In genomic region chr2:74760146-74760545, GRCm38 (mm10) we compare ENCODE assay signal across 30 mouse cellular contexts. TPM values are rescaled to one million over a fixed set of nuclear protein-coding genes. Genes with fewer than 3 reads are reported as not detected.
"Had no signal": no experiment of that assay in that cellular context is flagged by ENCODE, and none has a peak within 500 bp of the region (broad histone marks: within the 10 kb centered on the region; RNA-seq: fewer than 3 reads in every experiment).

No protein-coding gene starts in this region.

- H3K27ac ChIP-seq: left cerebral cortex, adult 2 months; limb, embryonic 13.5 days; liver, embryonic 13.5 days; macrophage; midbrain, embryonic 10.5 days; neural tube, embryonic 12.5 days; neural tube, embryonic 15.5 days had no signal

- H3K4me2 ChIP-seq: limb, embryonic 13.5 days; liver, embryonic 13.5 days; lung, embryonic 14.5 days; neural tube, embryonic 12.5 days; neural tube, embryonic 15.5 days had no signal

- DNase-seq: kidney, adult 2 months; kidney, postnatal 10 days; kidney, postnatal 36 days; layer of hippocampus, postnatal 36 days; left cerebral cortex, postnatal 4 days; liver; liver, embryonic 13.5 days; lung, embryonic 14.5 days; midbrain, embryonic 14.5 days; right cerebral cortex, adult 18-20 months; right cerebral cortex, postnatal 25 days; spleen, adult 18-20 months; thymus, adult 2 months; thymus, postnatal 14 days; thymus, postnatal 4 days had no signal

- H3K9me3 ChIP-seq: limb, embryonic 13.5 days; liver, embryonic 13.5 days; midbrain, embryonic 10.5 days; neural tube, embryonic 12.5 days; neural tube, embryonic 15.5 days had no signal

- H3K36me3 ChIP-seq: limb, embryonic 13.5 days; liver, embryonic 13.5 days; midbrain, embryonic 10.5 days; neural tube, embryonic 12.5 days; neural tube, embryonic 15.5 days had no signal

- H3K4me3 ChIP-seq: left cerebral cortex, adult 2 months; limb, embryonic 13.5 days; liver, embryonic 13.5 days; midbrain, embryonic 10.5 days; neural tube, embryonic 12.5 days; neural tube, embryonic 15.5 days had no signal

- H3K9ac ChIP-seq: limb, embryonic 13.5 days; liver, embryonic 13.5 days; lung, embryonic 14.5 days; neural tube, embryonic 12.5 days; neural tube, embryonic 15.5 days had no signal

- ATAC-seq: intestine, postnatal 0 days; lung, postnatal 0 days had no signal

RNA-seq across cellular contexts. Expression of gene Hoxd1, which starts 2.6 kb away (rescaled TPM):
- total RNA-seq: layer of hippocampus, postnatal 10 days; left cerebral cortex, adult 2 months; left cerebral cortex, postnatal 14 days; left cerebral cortex, postnatal 4 days; megakaryocyte, adult 5-6 weeks had no signal
- polyA plus RNA-seq: intestine, postnatal 0 days; liver, embryonic 13.5 days; liver, embryonic 16.5 days; lung, postnatal 0 days; macrophage; midbrain, embryonic 10.5 days; midbrain, embryonic 14.5 days; stomach, embryonic 16.5 days; testis, adult 2 months had no signal

RNA-seq across cellular contexts. Expression of gene Gm28230, which starts 33.6 kb away (rescaled TPM):
- total RNA-seq: layer of hippocampus, adult 8-10 months; layer of hippocampus, postnatal 10 days; layer of hippocampus, postnatal 36 days; left cerebral cortex, adult 2 months; left cerebral cortex, postnatal 14 days; left cerebral cortex, postnatal 4 days; megakaryocyte, adult 5-6 weeks had no signal
- polyA plus RNA-seq: intestine, postnatal 0 days; liver, embryonic 13.5 days; liver, embryonic 16.5 days; lung, embryonic 14.5 days; lung, postnatal 0 days; macrophage; midbrain, embryonic 10.5 days; midbrain, embryonic 14.5 days had no signal

RNA-seq across cellular contexts. Expression of gene Hoxd4, which starts 48.4 kb away (rescaled TPM):
- total RNA-seq: layer of hippocampus, adult 8-10 months; layer of hippocampus, postnatal 10 days; layer of hippocampus, postnatal 36 days; left cerebral cortex, adult 2 months; left cerebral cortex, postnatal 14 days; left cerebral cortex, postnatal 4 days; megakaryocyte, adult 5-6 weeks had no signal
- polyA plus RNA-seq: liver, embryonic 13.5 days; liver, embryonic 16.5 days; lung, embryonic 14.5 days; lung, postnatal 0 days; macrophage; midbrain, embryonic 10.5 days; midbrain, embryonic 14.5 days had no signal

RNA-seq across cellular contexts. Expression of gene Hoxd3, which starts 48.4 kb away (rescaled TPM):
- total RNA-seq: layer of hippocampus, adult 8-10 months; layer of hippocampus, postnatal 10 days; layer of hippocampus, postnatal 36 days; left cerebral cortex, adult 2 months; left cerebral cortex, postnatal 14 days; left cerebral cortex, postnatal 4 days had no signal
- polyA plus RNA-seq: lung, embryonic 14.5 days; lung, postnatal 0 days; macrophage; midbrain, embryonic 14.5 days had no signal

RNA-seq across cellular contexts. Expression of gene Hoxd8, which starts 55.7 kb away (rescaled TPM):
- total RNA-seq: layer of hippocampus, adult 8-10 months; layer of hippocampus, postnatal 36 days; left cerebral cortex, adult 2 months; left cerebral cortex, postnatal 14 days; megakaryocyte, adult 5-6 weeks had no signal
- polyA plus RNA-seq: macrophage; midbrain, embryonic 10.5 days; midbrain, embryonic 14.5 days had no signal
